Comparison of ENCODE assay signal across 35 mouse cellular contexts in genomic region chrX:48226225-48226624, GRCm38 (mm10).
"Had no signal": no experiment of that assay in that cellular context is flagged by ENCODE, and none has a peak within 500 bp of the region (broad histone marks: within the 10 kb centered on the region; RNA-seq: fewer than 3 reads in every experiment).

No protein-coding gene starts in this region.

- H3K9ac ChIP-seq: heart, embryonic 12.5 days; heart, embryonic 13.5 days; heart, embryonic 15.5 days; hindbrain, embryonic 12.5 days; hindbrain, embryonic 13.5 days; hindbrain, embryonic 14.5 days; hindbrain, embryonic 15.5 days; intestine, embryonic 15.5 days; kidney, embryonic 15.5 days had no signal

- H3K4me2 ChIP-seq: heart, embryonic 11.5 days; heart, embryonic 12.5 days; heart, embryonic 13.5 days; heart, embryonic 15.5 days; hindbrain, embryonic 12.5 days; hindbrain, embryonic 13.5 days; hindbrain, embryonic 14.5 days; hindbrain, embryonic 15.5 days; intestine, embryonic 15.5 days; kidney, embryonic 15.5 days had no signal

- H3K9me3 ChIP-seq: heart, embryonic 10.5 days; heart, embryonic 12.5 days; heart, embryonic 13.5 days; heart, embryonic 15.5 days; hindbrain, embryonic 10.5 days; hindbrain, embryonic 12.5 days; hindbrain, embryonic 13.5 days; hindbrain, embryonic 15.5 days; intestine, embryonic 15.5 days; kidney, embryonic 15.5 days had no signal

- H3K4me3 ChIP-seq: heart, embryonic 10.5 days; heart, embryonic 12.5 days; heart, embryonic 13.5 days; heart, embryonic 15.5 days; hindbrain, embryonic 10.5 days; hindbrain, embryonic 12.5 days; hindbrain, embryonic 13.5 days; hindbrain, embryonic 15.5 days; intestine, embryonic 15.5 days; kidney, embryonic 15.5 days; layer of hippocampus, adult 2 months had no signal

- H3K4me1 ChIP-seq: heart, embryonic 10.5 days; heart, embryonic 12.5 days; heart, embryonic 13.5 days; heart, embryonic 15.5 days; hindbrain, embryonic 10.5 days; hindbrain, embryonic 12.5 days; hindbrain, embryonic 13.5 days; hindbrain, embryonic 15.5 days; intestine, embryonic 15.5 days; kidney, embryonic 15.5 days had no signal

- ATAC-seq: hindbrain, embryonic 16.5 days; hindbrain, postnatal 0 days; inflammation-experienced regulatory T-cells, adult 6 months; intestine, embryonic 15.5 days; intestine, embryonic 16.5 days; intestine, postnatal 0 days had no signal

- DNase-seq: heart, postnatal 10 days; heart, postnatal 14 days; heart, postnatal 36 days; heart, postnatal 4 days; kidney, adult 11 months; kidney, adult 18-20 months; kidney, adult 2 months; kidney, adult 8-10 months; kidney, adult 9 months; kidney, postnatal 10 days; kidney, postnatal 14 days; kidney, postnatal 25 days; kidney, postnatal 36 days; kidney, postnatal 4 days; layer of hippocampus, adult 9-11 months; layer of hippocampus, postnatal 36 days had no signal

- H3K27ac ChIP-seq: heart, embryonic 10.5 days; heart, embryonic 13.5 days; heart, embryonic 15.5 days; hindbrain, embryonic 10.5 days; hindbrain, embryonic 12.5 days; hindbrain, embryonic 13.5 days; hindbrain, embryonic 14.5 days; hindbrain, embryonic 15.5 days; hindbrain, postnatal 0 days; intestine, embryonic 15.5 days; kidney, embryonic 15.5 days; kidney, postnatal 0 days; layer of hippocampus, adult 2 months had no signal

- H3K36me3 ChIP-seq: heart, embryonic 10.5 days; heart, embryonic 12.5 days; heart, embryonic 13.5 days; heart, embryonic 15.5 days; hindbrain, embryonic 10.5 days; hindbrain, embryonic 12.5 days; hindbrain, embryonic 13.5 days; hindbrain, embryonic 15.5 days; intestine, embryonic 15.5 days; kidney, embryonic 15.5 days had no signal

- H3K27me3 ChIP-seq: heart, embryonic 12.5 days; heart, embryonic 15.5 days; hindbrain, embryonic 12.5 days; hindbrain, embryonic 13.5 days; hindbrain, embryonic 15.5 days; intestine, embryonic 15.5 days had no signal
